Mouse (Mus musculus) CD4-positive naive resting alpha-beta T cell, adult 76 days (primary cell): ENCODE data around the gene Gm15737. TPM values are rescaled to one million over a fixed set of nuclear protein-coding genes. Genes with fewer than 3 reads are reported as not detected.

Source experiments
- total RNA-seq: library from RNA; stranded (reverse); gene quantifications from one replicate; pipeline ENCODE4 v1.2.4, GENCODE M21; 2023

Gm15737 gene
- total RNA-seq: not detected

GRCm38 (mm10) chr6:92869089-92869581 lies at the start of gene Gm15737:
Gene Gm15737 (plus strand): TSS chr6:92869357.

Other genes starting within 250 kb of the Gm15737 start
- gene Prickle2, start 163.2 kb upstream of the Gm15737 start, total RNA-seq: 0.73 TPM
- gene A730049H05Rik, start 52.9 kb upstream of the Gm15737 start, total RNA-seq: not detected
- 0.62 TPM for gene Adamts9, start 74.1 kb downstream of the Gm15737 start, total RNA-seq